Mouse (Mus musculus): ENCODE measurements around the gene Bend5. TPM values are rescaled to one million over a fixed set of nuclear protein-coding genes. Genes with fewer than 3 reads are reported as not detected.

The Bend5 gene
- polyA plus RNA-seq, 1 experiment from 2014 or later: 55.3 TPM

GRCm38 (mm10) chr4:111469847-111470246 is 55.0 kb downstream of the Bend5 start:
- H3K9me3 ChIP-seq: no peaks in the 10 kb centered on the region
- no peak for ATAC-seq (ENCODE audit: low FRiP score, low read depth)
- 91% methylated on average over 2 of the region's 2 CpGs for WGBS
- no peaks in the 10 kb centered on the region for H3K36me3 ChIP-seq
- no peaks in the 10 kb centered on the region for H3K4me1 ChIP-seq
- H3K4me2 ChIP-seq (replicated peaks): no peak overlapping the region
- no peak overlapping the region for H3K9ac ChIP-seq (replicated peaks)
- H3K27ac ChIP-seq (replicated peaks): no peak overlapping the region
- H3K27me3 ChIP-seq: peaks cover 12% of the 10 kb centered on the region
- no peak overlapping the region for H3K4me3 ChIP-seq

- no peak overlapping the region for H3K27ac ChIP-seq (replicated peaks)
- no peaks in the 10 kb centered on the region for H3K9me3 ChIP-seq
- peaks cover 7% of the 10 kb centered on the region; the same call in 1 of the 2 replicates for H3K4me1 ChIP-seq
- no peak overlapping the region for H3K4me2 ChIP-seq (replicated peaks)
- peaks cover 18% of the 10 kb centered on the region for H3K27me3 ChIP-seq
- H3K4me3 ChIP-seq: no peak overlapping the region
- 91% methylated on average over 3 of the region's 3 CpGs for WGBS
- no peak for ATAC-seq (ENCODE audit: low FRiP score, low read depth)
- no peak overlapping the region for H3K9ac ChIP-seq (replicated peaks)
- no peaks in the 10 kb centered on the region for H3K36me3 ChIP-seq
These were observed 56.9 kb downstream of the Bend5 start for GRCm38 (mm10) chr4:111471726-111472125.

- Histone ChIP-seq H3K27me3 (peaks cover 26% of the 10 kb centered on the region), H3K9ac (replicated peaks) (no peak overlapping the region), H3K36me3 (no peaks in the 10 kb centered on the region), H3K27ac (replicated peaks) (no peak overlapping the region), H3K4me1 (peaks cover 8% of the 10 kb centered on the region; the same call in 1 of the 2 replicates), H3K4me3 (no peak overlapping the region), H3K4me2 (replicated peaks) (no peak overlapping the region), H3K9me3 (no peaks in the 10 kb centered on the region)
- no peak for ATAC-seq (ENCODE audit: low FRiP score, low read depth)
- WGBS: 77% methylated on average over 3 of the region's 3 CpGs
These were observed 57.7 kb downstream of the Bend5 start for GRCm38 (mm10) chr4:111472511-111472910.

GRCm38 (mm10) chr4:111473014-111473413 is 58.2 kb downstream of the Bend5 start:
- Histone ChIP-seq H3K4me2 (replicated peaks) (no peak overlapping the region), H3K4me1 (peaks cover 13% of the 10 kb centered on the region), H3K27me3 (peaks cover 31% of the 10 kb centered on the region), H3K9me3 (no peaks in the 10 kb centered on the region), H3K9ac (replicated peaks) (no peak overlapping the region), H3K27ac (replicated peaks) (no peak overlapping the region), H3K4me3 (no peak overlapping the region), H3K36me3 (no peaks in the 10 kb centered on the region)
- WGBS: 81% methylated on average over 1 of the region's 1 CpGs
- no peak for ATAC-seq (ENCODE audit: low FRiP score, low read depth)

- Histone ChIP-seq H3K4me2 (replicated peaks) (no peak overlapping the region), H3K36me3 (no peaks in the 10 kb centered on the region), H3K4me1 (peaks cover 18% of the 10 kb centered on the region), H3K27me3 (peaks cover 47% of the 10 kb centered on the region), H3K9ac (replicated peaks) (no peak overlapping the region), H3K9me3 (no peaks in the 10 kb centered on the region), H3K4me3 (no peak overlapping the region), H3K27ac (replicated peaks) (no peak overlapping the region)
- peak; percentile 83 for ATAC-seq (ENCODE audit: low FRiP score, low read depth)
- WGBS: 46% methylated on average over 10 of the region's 10 CpGs
These were observed 60.7 kb downstream of the Bend5 start for GRCm38 (mm10) chr4:111475374-111475971.

GRCm38 (mm10) chr4:111477507-111477906 is 62.7 kb downstream of the Bend5 start:
- peaks cover 18% of the 10 kb centered on the region for H3K4me1 ChIP-seq
- WGBS: 24% methylated on average over 4 of the region's 4 CpGs
- no peak for ATAC-seq (ENCODE audit: low FRiP score, low read depth)

GRCm38 (mm10) chr4:111483499-111483898 is 68.7 kb downstream of the Bend5 start:
- 86% methylated on average over 5 of the region's 5 CpGs for WGBS

More at GRCm38 (mm10) chr4:111477507-111477906, 62.7 kb downstream of the Bend5 start:
- Histone ChIP-seq H3K4me3 (no peak overlapping the region), H3K9ac (replicated peaks) (no peak overlapping the region), H3K4me2 (replicated peaks) (no peak overlapping the region), H3K27me3 (peaks cover 47% of the 10 kb centered on the region), H3K9me3 (no peaks in the 10 kb centered on the region), H3K36me3 (no peaks in the 10 kb centered on the region), H3K27ac (replicated peaks) (no peak overlapping the region)

GRCm38 (mm10) chr4:111485189-111485588 is 70.4 kb downstream of the Bend5 start:
- no peak for ATAC-seq (ENCODE audit: low FRiP score, low read depth)
- WGBS: 72% methylated on average over 5 of the region's 5 CpGs
- Histone ChIP-seq H3K9ac (replicated peaks) (no peak overlapping the region), H3K27me3 (peaks cover 4% of the 10 kb centered on the region; the same call in 1 of the 2 replicates), H3K9me3 (no peaks in the 10 kb centered on the region), H3K4me1 (no peaks in the 10 kb centered on the region), H3K4me3 (no peak overlapping the region), H3K4me2 (replicated peaks) (no peak overlapping the region), H3K36me3 (no peaks in the 10 kb centered on the region), H3K27ac (replicated peaks) (no peak overlapping the region)

More at GRCm38 (mm10) chr4:111483499-111483898, 68.7 kb downstream of the Bend5 start:
- Histone ChIP-seq H3K36me3 (no peaks in the 10 kb centered on the region), H3K27me3 (peaks cover 19% of the 10 kb centered on the region), H3K4me3 (no peak overlapping the region), H3K9ac (replicated peaks) (no peak overlapping the region), H3K4me2 (replicated peaks) (no peak overlapping the region), H3K9me3 (no peaks in the 10 kb centered on the region), H3K4me1 (peaks cover under 1% of the 10 kb centered on the region), H3K27ac (replicated peaks) (no peak overlapping the region)
- no peak for ATAC-seq (ENCODE audit: low FRiP score, low read depth)

GRCm38 (mm10) chr4:111486187-111486586 is 71.4 kb downstream of the Bend5 start:
- no peak overlapping the region for H3K4me2 ChIP-seq (replicated peaks)
- H3K9ac ChIP-seq (replicated peaks): no peak overlapping the region
- no peaks in the 10 kb centered on the region for H3K36me3 ChIP-seq
- 69% methylated on average over 5 of the region's 5 CpGs for WGBS
- no peak overlapping the region for H3K27ac ChIP-seq (replicated peaks)
- H3K9me3 ChIP-seq: no peaks in the 10 kb centered on the region
- ATAC-seq (ENCODE audit: low FRiP score, low read depth): no peak
- no peaks in the 10 kb centered on the region for H3K4me1 ChIP-seq
- H3K4me3 ChIP-seq: no peak overlapping the region
- H3K27me3 ChIP-seq: peaks cover 3% of the 10 kb centered on the region; the same call in 1 of the 2 replicates

GRCm38 (mm10) chr4:111487233-111487843 is 72.5 kb downstream of the Bend5 start:
- no peaks in the 10 kb centered on the region for H3K4me1 ChIP-seq
- WGBS: 90% methylated on average over 4 of the region's 4 CpGs
- no peak overlapping the region for H3K9ac ChIP-seq (replicated peaks)
- ATAC-seq (ENCODE audit: low FRiP score, low read depth): no peak
- H3K27me3 ChIP-seq: peaks cover 3% of the 10 kb centered on the region; the same call in 1 of the 2 replicates
- no peaks in the 10 kb centered on the region for H3K36me3 ChIP-seq
- no peak overlapping the region for H3K4me2 ChIP-seq (replicated peaks)
- no peaks in the 10 kb centered on the region for H3K9me3 ChIP-seq
- H3K4me3 ChIP-seq: no peak overlapping the region
- no peak overlapping the region for H3K27ac ChIP-seq (replicated peaks)

- Histone ChIP-seq H3K27ac (replicated peaks) (no peak overlapping the region), H3K9ac (replicated peaks) (no peak overlapping the region), H3K4me1 (no peaks in the 10 kb centered on the region), H3K4me2 (replicated peaks) (no peak overlapping the region), H3K9me3 (no peaks in the 10 kb centered on the region), H3K36me3 (no peaks in the 10 kb centered on the region), H3K27me3 (no peaks in the 10 kb centered on the region), H3K4me3 (no peak overlapping the region)
- 58% methylated on average over 5 of the region's 5 CpGs for WGBS
- ATAC-seq (ENCODE audit: low FRiP score, low read depth): no peak
These were observed 79.1 kb downstream of the Bend5 start for GRCm38 (mm10) chr4:111493750-111494404.

- no peak overlapping the region for H3K4me2 ChIP-seq (replicated peaks)
- H3K36me3 ChIP-seq: no peaks in the 10 kb centered on the region
- no peak overlapping the region for H3K4me3 ChIP-seq
- H3K27me3 ChIP-seq: no peaks in the 10 kb centered on the region
- H3K9me3 ChIP-seq: no peaks in the 10 kb centered on the region
- peak; percentile 51; the same call in 1 of the 2 replicates for ATAC-seq (ENCODE audit: low FRiP score, low read depth)
- no peak overlapping the region for H3K27ac ChIP-seq (replicated peaks)
- no peaks in the 10 kb centered on the region for H3K4me1 ChIP-seq
- H3K9ac ChIP-seq (replicated peaks): no peak overlapping the region
- WGBS: 14% methylated on average over 2 of the region's 2 CpGs
These were observed 81.1 kb downstream of the Bend5 start for GRCm38 (mm10) chr4:111495949-111496348.

Data from midbrain, embryonic 12.5 days (tissue).